Mouse (Mus musculus): ENCODE measurements at regions not wholly inside any gene's neighbourhood (a gene's known extent, or its start where the extent isn't known, plus 50 kb on each side); places are given as distances from the start of the nearest gene placed in this dataset.

GRCm38 (mm10) chr1:163608429-163608828 is 116.6 kb downstream of the Mettl11b start:
- 95% methylated on average over 1 of the region's 1 CpGs for WGBS
- no peaks in the 10 kb centered on the region for H3K4me1 ChIP-seq (ENCODE audit: control insufficient read depth, insufficient read depth, low read length)
- H3K4me3 ChIP-seq (replicated peaks; ENCODE audit: low read length) = no peak overlapping the region
- ATAC-seq (ENCODE audit: insufficient read depth, low FRiP score) = no peak
- no peaks in the 10 kb centered on the region for H3K27me3 ChIP-seq (ENCODE audit: control insufficient read depth, insufficient read depth, low read length)
- H3K4me2 ChIP-seq (ENCODE audit: low read depth, low read length) = no peak overlapping the region
- no peak overlapping the region for H3K9ac ChIP-seq (ENCODE audit: low read length)
- no peaks in the 10 kb centered on the region for H3K36me3 ChIP-seq (ENCODE audit: control insufficient read depth, insufficient read depth, low read length)
- no peaks in the 10 kb centered on the region for H3K9me3 ChIP-seq (replicated peaks; ENCODE audit: control insufficient read depth, low read length)
- H3K27ac ChIP-seq (ENCODE audit: low read length) = no peak overlapping the region

GRCm38 (mm10) chr1:163607701-163608100 is 117.3 kb downstream of the Mettl11b start:
- Histone ChIP-seq H3K9me3 (replicated peaks; ENCODE audit: control insufficient read depth, low read length) (no peaks in the 10 kb centered on the region), H3K4me2 (ENCODE audit: low read depth, low read length) (no peak overlapping the region), H3K4me3 (replicated peaks; ENCODE audit: low read length) (no peak overlapping the region), H3K9ac (ENCODE audit: low read length) (no peak overlapping the region), H3K4me1 (ENCODE audit: control insufficient read depth, insufficient read depth, low read length) (no peaks in the 10 kb centered on the region), H3K27me3 (ENCODE audit: control insufficient read depth, insufficient read depth, low read length) (no peaks in the 10 kb centered on the region), H3K36me3 (ENCODE audit: control insufficient read depth, insufficient read depth, low read length) (no peaks in the 10 kb centered on the region), H3K27ac (ENCODE audit: low read length) (no peak overlapping the region)
- 80% methylated on average over 5 of the region's 5 CpGs for WGBS
- ATAC-seq (ENCODE audit: insufficient read depth, low FRiP score) = no peak

GRCm38 (mm10) chr1:163599926-163600890 is 124.8 kb downstream of the Mettl11b start:
- 60% methylated on average over 7 of the region's 7 CpGs for WGBS

GRCm38 (mm10) chr1:163576411-163576810 is 148.6 kb downstream of the Mettl11b start:
- ATAC-seq (ENCODE audit: insufficient read depth, low FRiP score) = no peak
- 53% methylated on average over 4 of the region's 4 CpGs for WGBS

More at GRCm38 (mm10) chr1:163599926-163600890, 124.8 kb downstream of the Mettl11b start:
- Histone ChIP-seq H3K4me2 (ENCODE audit: low read depth, low read length) (no peak overlapping the region), H3K4me3 (replicated peaks; ENCODE audit: low read length) (no peak overlapping the region), H3K27ac (ENCODE audit: low read length) (no peak overlapping the region), H3K27me3 (ENCODE audit: control insufficient read depth, insufficient read depth, low read length) (no peaks in the 10 kb centered on the region), H3K4me1 (ENCODE audit: control insufficient read depth, insufficient read depth, low read length) (no peaks in the 10 kb centered on the region), H3K36me3 (ENCODE audit: control insufficient read depth, insufficient read depth, low read length) (no peaks in the 10 kb centered on the region), H3K9ac (ENCODE audit: low read length) (no peak overlapping the region), H3K9me3 (replicated peaks; ENCODE audit: control insufficient read depth, low read length) (no peaks in the 10 kb centered on the region)
- no peak for ATAC-seq (ENCODE audit: insufficient read depth, low FRiP score)

GRCm38 (mm10) chr1:163575593-163575992 is 149.4 kb downstream of the Mettl11b start:
- no peak for ATAC-seq (ENCODE audit: insufficient read depth, low FRiP score)
- no peak overlapping the region for H3K27ac ChIP-seq (ENCODE audit: low read length)
- no peaks in the 10 kb centered on the region for H3K27me3 ChIP-seq (ENCODE audit: control insufficient read depth, insufficient read depth, low read length)
- 56% methylated on average over 2 of the region's 2 CpGs for WGBS
- H3K4me1 ChIP-seq (ENCODE audit: control insufficient read depth, insufficient read depth, low read length) = no peaks in the 10 kb centered on the region
- no peaks in the 10 kb centered on the region for H3K36me3 ChIP-seq (ENCODE audit: control insufficient read depth, insufficient read depth, low read length)
- no peak overlapping the region for H3K4me3 ChIP-seq (replicated peaks; ENCODE audit: low read length)
- H3K9me3 ChIP-seq (replicated peaks; ENCODE audit: control insufficient read depth, low read length) = no peaks in the 10 kb centered on the region
- H3K9ac ChIP-seq (ENCODE audit: low read length) = no peak overlapping the region
- H3K4me2 ChIP-seq (ENCODE audit: low read depth, low read length) = no peak overlapping the region

More at GRCm38 (mm10) chr1:163576411-163576810, 148.6 kb downstream of the Mettl11b start:
- H3K4me1 ChIP-seq (ENCODE audit: control insufficient read depth, insufficient read depth, low read length) = no peaks in the 10 kb centered on the region
- H3K9me3 ChIP-seq (replicated peaks; ENCODE audit: control insufficient read depth, low read length) = no peaks in the 10 kb centered on the region
- no peak overlapping the region for H3K27ac ChIP-seq (ENCODE audit: low read length)
- H3K4me2 ChIP-seq (ENCODE audit: low read depth, low read length) = no peak overlapping the region
- no peaks in the 10 kb centered on the region for H3K36me3 ChIP-seq (ENCODE audit: control insufficient read depth, insufficient read depth, low read length)
- H3K9ac ChIP-seq (ENCODE audit: low read length) = no peak overlapping the region
- no peak overlapping the region for H3K4me3 ChIP-seq (replicated peaks; ENCODE audit: low read length)
- H3K27me3 ChIP-seq (ENCODE audit: control insufficient read depth, insufficient read depth, low read length) = no peaks in the 10 kb centered on the region

GRCm38 (mm10) chr1:163574409-163575161 is 150.4 kb downstream of the Mettl11b start:
- ATAC-seq (ENCODE audit: insufficient read depth, low FRiP score) = peak; percentile 37; the same call in 1 of the 2 replicates
- H3K36me3 ChIP-seq (ENCODE audit: control insufficient read depth, insufficient read depth, low read length) = no peaks in the 10 kb centered on the region
- 47% methylated on average over 16 of the region's 16 CpGs for WGBS
- no peak overlapping the region for H3K9ac ChIP-seq (ENCODE audit: low read length)
- no peaks in the 10 kb centered on the region for H3K27me3 ChIP-seq (ENCODE audit: control insufficient read depth, insufficient read depth, low read length)
- peak overlapping the region; percentile 19; the same call in 1 of the 2 replicates for H3K27ac ChIP-seq (ENCODE audit: low read length)
- H3K9me3 ChIP-seq (replicated peaks; ENCODE audit: control insufficient read depth, low read length) = no peaks in the 10 kb centered on the region
- H3K4me2 ChIP-seq (ENCODE audit: low read depth, low read length) = peak overlapping the region; percentile 27
- no peak overlapping the region for H3K4me3 ChIP-seq (replicated peaks; ENCODE audit: low read length)
- no peaks in the 10 kb centered on the region for H3K4me1 ChIP-seq (ENCODE audit: control insufficient read depth, insufficient read depth, low read length)

- no peak for ATAC-seq (ENCODE audit: insufficient read depth, low FRiP score)
- no peaks in the 10 kb centered on the region for H3K27me3 ChIP-seq (ENCODE audit: control insufficient read depth, insufficient read depth, low read length)
- no peak overlapping the region for H3K4me3 ChIP-seq (replicated peaks; ENCODE audit: low read length)
- no peaks in the 10 kb centered on the region for H3K9me3 ChIP-seq (replicated peaks; ENCODE audit: control insufficient read depth, low read length)
- H3K9ac ChIP-seq (ENCODE audit: low read length) = no peak overlapping the region
- 100% methylated on average over 1 of the region's 1 CpGs for WGBS
- no peaks in the 10 kb centered on the region for H3K36me3 ChIP-seq (ENCODE audit: control insufficient read depth, insufficient read depth, low read length)
- no peaks in the 10 kb centered on the region for H3K4me1 ChIP-seq (ENCODE audit: control insufficient read depth, insufficient read depth, low read length)
- H3K4me2 ChIP-seq (ENCODE audit: low read depth, low read length) = no peak overlapping the region
- H3K27ac ChIP-seq (ENCODE audit: low read length) = no peak overlapping the region
Observed at GRCm38 (mm10) chr1:163573533-163573932, 151.5 kb downstream of the Mettl11b start.

GRCm38 (mm10) chr1:163563791-163564190 is 160.3 kb upstream of the Gorab start:
- Histone ChIP-seq H3K4me3 (replicated peaks; ENCODE audit: low read length) (no peak overlapping the region), H3K36me3 (ENCODE audit: control insufficient read depth, insufficient read depth, low read length) (no peaks in the 10 kb centered on the region), H3K9ac (ENCODE audit: low read length) (no peak overlapping the region), H3K9me3 (replicated peaks; ENCODE audit: control insufficient read depth, low read length) (no peaks in the 10 kb centered on the region), H3K4me1 (ENCODE audit: control insufficient read depth, insufficient read depth, low read length) (no peaks in the 10 kb centered on the region), H3K27ac (ENCODE audit: low read length) (no peak overlapping the region), H3K4me2 (ENCODE audit: low read depth, low read length) (no peak overlapping the region), H3K27me3 (ENCODE audit: control insufficient read depth, insufficient read depth, low read length) (no peaks in the 10 kb centered on the region)
- ATAC-seq (ENCODE audit: insufficient read depth, low FRiP score) = no peak
- WGBS = 55% methylated on average over 1 of the region's 1 CpGs

- no peak overlapping the region for H3K9ac ChIP-seq (ENCODE audit: low read length)
- 94% methylated on average over 2 of the region's 2 CpGs for WGBS
- no peak for ATAC-seq (ENCODE audit: insufficient read depth, low FRiP score)
Observed at GRCm38 (mm10) chr1:163563064-163563463, 159.6 kb upstream of the Gorab start.

More at GRCm38 (mm10) chr1:163563064-163563463, 159.6 kb upstream of the Gorab start:
- no peaks in the 10 kb centered on the region for H3K9me3 ChIP-seq (replicated peaks; ENCODE audit: control insufficient read depth, low read length)
- no peak overlapping the region for H3K4me2 ChIP-seq (ENCODE audit: low read depth, low read length)
- H3K36me3 ChIP-seq (ENCODE audit: control insufficient read depth, insufficient read depth, low read length) = no peaks in the 10 kb centered on the region
- H3K4me1 ChIP-seq (ENCODE audit: control insufficient read depth, insufficient read depth, low read length) = no peaks in the 10 kb centered on the region
- no peaks in the 10 kb centered on the region for H3K27me3 ChIP-seq (ENCODE audit: control insufficient read depth, insufficient read depth, low read length)
- H3K27ac ChIP-seq (ENCODE audit: low read length) = no peak overlapping the region
- no peak overlapping the region for H3K4me3 ChIP-seq (replicated peaks; ENCODE audit: low read length)
